Mouse (Mus musculus) cerebellum, adult 9-10 months (tissue): ENCODE measurements around the gene A430033K04Rik.

Experiments used
- DNase-seq: peaks from one replicate; pipeline ENCODE4 v3.0.0; 2022

The A430033K04Rik gene

DNA sequence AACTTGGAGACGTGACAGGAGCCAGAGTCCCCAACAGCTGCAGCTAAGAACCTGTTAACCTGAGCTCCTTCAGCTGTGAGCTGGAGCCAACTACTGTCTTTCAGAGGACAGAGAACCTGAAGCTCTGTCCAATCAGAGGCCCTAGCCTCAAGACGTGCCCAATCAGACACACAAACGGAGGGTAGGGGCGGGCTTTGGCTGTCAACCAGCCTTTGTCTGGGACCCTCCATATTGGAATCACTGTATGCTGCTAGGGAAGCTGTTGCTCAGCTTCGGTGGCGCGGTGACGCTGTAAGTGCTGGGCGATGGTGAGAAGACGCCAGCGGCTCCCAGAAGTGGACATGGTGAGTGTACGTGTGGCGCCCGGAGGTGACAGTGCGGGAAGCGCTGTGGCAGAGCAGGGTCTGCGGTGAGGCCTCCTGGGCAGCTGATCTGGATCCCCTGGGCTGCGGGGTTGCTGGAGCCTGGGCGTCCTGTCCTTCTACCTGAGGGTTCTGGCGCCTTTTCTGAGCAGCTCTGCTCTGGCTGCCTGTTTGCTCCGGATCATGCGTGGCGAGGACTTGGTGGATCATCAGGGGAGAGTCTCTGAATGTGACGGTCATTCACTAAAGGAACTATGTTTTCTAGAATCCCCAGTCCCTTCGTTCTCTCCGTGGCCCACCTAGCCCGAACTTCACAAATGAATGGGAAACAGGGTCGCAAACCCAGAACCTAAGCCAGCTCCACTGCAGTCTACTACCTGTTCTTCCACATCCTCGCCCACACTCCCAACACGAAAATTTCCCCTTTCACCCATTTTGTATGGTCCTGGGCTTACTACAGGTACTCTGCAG, at the start of gene A430033K04Rik:
Gene A430033K04Rik, plus strand, starts transcription at position 215 of the 833 bp plus-strand sequence.
- DNase-seq, result peak; percentile 97

DNA sequence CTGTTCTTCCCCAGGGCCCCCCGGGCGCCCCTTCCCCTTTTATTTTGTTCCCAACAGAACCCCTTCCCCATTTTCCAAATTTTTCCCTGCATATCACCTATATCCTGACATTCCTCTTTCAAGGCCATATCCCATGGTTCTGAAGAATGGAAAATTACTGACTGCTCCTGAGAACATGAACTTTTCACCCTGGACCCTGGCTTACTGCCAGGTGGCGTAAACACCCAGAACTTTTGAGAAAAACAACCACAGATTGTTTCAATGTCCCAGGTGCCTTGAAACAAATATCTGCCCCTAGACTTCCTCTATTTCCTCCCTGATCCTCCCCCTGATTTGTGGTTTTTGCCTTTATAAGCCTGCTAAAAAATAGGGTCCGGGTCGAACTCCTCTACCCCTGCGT, 35.3 kb upstream of the A430033K04Rik start:
- DNase-seq, result no peak

DNA sequence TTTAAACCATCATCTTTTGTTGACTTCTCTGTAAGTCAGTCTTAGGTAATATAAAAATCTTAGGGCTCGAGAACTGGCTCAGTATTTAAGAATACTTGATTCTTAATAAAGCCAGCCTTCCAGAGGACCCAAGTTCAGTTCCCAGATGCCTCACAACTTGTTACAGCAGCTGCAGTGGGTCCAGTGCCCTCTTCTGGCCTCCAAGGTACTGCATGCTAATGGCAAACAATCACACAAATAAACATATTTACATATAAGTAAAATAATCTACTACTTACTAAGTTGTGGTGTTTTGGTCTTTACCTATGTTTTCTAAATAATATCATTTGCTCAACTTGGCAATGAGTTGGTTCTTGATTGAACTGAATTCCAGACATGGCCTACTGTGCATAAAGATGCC, 4.3 kb upstream of the A430033K04Rik start:
- DNase-seq, result peak; percentile 37

DNA sequence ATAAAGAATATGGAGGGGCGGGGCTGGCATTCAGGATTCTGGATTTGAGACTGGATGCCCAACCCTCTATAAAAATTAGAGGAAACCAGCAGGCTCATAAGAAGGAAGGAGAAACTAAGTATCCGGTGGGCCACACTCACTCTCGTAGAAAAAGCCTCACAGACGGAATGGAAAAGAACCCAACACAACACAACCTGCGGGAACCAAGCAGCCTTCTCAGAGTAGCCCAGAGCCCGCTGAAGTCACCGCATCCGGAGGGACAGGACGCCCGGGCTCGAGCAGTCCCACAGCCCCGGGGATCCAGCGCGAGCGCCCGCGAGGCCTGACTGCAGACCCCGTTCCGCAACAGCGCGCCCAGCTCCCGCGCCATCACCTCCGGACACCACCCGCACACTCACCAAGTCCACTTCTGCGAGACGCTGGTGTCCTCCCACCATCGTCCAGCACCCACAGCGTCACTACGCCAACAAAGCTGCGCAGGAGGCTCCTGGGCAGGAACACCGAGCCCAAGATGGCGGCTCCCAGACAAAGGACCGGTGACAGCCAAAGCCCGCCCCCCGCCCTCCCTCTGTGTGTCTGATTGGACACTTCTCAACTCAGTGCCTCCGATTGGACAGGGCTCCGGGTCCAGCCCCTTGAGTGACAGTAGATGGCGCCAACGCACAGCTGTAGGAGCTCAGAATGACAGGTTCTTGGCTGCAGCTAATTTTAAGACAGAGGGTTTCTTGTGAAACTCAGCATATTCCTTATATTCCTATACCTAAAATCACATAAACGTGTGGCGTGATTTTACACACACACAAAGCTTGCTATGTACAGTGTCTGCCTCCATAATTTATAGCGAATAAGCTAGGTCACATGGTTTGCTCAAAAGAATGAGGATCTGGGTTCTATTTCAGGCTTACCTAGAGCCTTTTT, 3.2 kb upstream of the A430033K04Rik start, which contains the start of gene Zfp68:
Gene Zfp68, minus strand, starts transcription at position 551 of the 918 bp plus-strand sequence.
- DNase-seq, result peak; percentile 97

DNA sequence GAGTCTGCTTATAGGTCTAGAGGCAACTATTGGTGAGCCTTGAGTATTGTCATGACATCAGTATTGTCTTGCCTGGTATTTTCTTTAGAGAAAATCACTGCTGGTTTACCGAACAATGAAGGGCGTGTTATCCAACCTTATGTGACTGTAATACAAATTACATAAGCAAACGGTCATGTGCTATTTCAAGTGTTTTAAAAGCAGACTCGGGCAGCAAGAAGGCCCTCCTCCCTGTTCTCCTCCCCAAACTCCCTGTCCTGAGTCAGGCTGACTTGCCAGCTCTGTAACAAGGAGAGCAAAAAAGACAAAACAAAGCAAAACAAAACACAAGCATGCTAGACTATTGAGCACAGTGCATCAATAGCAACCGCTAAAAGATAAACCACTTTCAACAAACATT, 1.8 kb upstream of the A430033K04Rik start:
- no peak for DNase-seq

DNA sequence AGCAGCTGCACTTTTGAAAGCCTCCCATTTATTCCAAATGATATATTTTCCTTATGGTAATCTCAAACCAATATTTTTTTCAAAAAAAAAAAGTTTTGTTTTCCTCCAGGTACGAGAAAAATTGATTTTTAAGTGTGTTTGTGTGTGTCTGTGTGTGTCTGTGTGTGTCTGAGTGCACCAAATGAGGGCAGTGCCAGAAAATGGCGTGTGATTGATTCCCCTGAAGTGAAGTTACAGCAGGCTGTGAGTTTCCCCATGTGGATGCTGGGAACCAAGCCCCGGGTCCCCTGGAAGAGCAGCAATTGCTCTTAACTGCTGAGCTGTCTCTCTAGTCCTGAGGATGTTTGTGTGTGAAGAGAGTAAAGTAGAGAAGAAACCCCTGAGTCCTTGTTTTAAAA, 818 bp downstream of the A430033K04Rik start:
- no peak for DNase-seq

DNA sequence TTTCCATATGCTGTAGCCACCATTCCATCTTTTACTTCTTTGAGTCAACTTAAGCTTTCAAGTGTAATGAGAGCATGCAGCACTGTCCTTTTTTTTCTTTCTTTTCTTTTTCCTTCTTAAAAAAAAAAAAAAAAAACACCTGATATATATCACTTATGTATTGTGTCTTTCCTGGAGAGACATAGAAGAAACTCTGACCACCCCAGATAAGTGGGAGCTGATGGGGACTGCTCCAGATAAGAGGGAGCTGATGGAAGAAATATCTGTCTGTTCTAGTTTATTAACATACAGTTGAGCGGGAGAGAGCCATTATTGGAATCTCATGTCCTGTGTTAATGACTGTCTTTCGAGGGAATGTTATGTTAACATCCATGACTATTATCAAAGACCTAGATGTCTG, 13.8 kb downstream of the A430033K04Rik start:
- no peak for DNase-seq

DNA sequence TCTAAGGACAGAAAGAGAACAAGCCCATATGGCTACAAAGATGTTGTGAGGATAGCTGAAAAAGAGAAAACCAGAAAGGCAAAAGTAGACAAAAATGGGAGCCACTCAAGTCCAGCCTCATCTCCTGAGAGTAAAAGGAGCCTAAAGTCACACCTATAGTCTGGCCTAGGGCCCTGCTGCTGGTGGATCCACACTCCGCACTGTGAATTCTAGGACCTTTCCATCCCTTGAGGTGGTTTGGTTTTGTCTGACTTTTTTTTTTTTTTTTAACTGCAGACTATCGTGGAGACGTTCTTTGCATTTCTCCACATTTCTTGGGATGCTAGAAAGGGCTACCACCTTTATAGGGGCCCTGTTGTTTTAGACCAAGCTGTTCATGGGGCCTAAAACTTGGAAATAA, 18.4 kb downstream of the A430033K04Rik start:
- no peak for DNase-seq

DNA sequence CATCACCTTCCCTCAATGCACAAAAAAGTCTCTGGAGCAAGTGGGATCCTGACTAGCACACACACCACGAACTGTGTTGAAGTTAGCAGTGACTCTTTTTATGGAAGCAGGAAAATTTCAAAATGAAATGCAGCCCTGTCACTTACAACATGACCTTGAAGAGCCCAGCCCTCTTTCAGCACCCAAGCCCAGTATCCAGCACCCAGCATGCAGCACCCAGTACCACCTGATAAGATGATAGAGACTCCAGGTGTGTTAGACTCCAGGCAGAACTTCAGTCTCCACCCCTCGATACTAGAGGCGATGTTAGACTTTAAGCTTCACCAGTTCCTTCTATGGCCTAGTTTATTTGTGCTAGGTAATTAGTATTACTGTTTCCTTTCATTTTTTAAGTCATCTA, 19.1 kb downstream of the A430033K04Rik start:
- DNase-seq, result no peak

DNA sequence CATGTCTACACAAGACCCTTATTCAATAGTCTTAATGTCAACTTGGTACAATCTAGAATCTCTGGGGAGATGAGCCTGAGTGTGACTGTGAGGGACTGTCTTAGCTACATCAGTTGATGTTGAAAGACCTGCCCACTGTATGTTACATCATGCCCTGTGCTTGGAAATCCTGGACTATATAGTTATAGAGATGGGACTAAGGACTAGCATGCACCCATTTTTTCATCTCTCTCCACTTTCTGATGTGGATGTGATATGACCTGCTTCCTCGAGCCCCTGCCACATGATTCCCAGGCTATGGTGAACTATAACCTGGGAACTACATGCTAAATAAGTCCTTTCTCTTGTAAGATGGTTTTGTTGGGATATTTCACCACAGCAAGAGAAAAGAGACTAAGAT, 30.3 kb downstream of the A430033K04Rik start:
- no peak for DNase-seq

DNA sequence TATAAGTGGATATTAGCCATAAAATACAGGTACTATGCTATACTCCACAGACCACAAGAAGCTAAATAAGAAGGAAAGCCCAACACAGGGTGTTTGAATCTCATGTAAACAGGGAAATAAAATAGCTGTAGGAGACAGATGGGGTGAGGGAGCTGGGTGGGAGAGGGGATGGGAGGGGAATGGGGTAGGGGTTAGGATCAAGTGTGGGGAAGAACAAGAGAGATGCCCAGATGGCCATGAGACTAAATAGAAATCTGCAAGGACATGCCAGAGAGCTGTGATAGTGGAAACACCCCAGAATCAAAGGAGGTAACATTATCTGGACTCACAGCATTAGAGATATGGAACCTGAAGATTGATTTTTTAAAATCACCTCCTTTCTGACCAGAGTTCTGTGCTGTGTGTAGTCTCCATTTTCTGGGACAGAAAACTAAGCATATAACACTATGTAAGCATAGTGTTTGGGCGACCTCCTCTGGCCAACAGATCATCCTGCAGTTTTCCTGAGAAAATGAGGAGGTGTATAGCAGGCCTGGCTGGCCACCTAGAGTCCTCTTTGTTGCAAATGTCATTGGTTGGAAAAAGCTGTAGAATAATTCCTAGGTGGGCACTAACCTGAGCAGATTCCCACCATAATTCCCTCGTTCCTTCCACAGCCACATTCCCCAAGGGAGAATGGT, 34.0 kb downstream of the A430033K04Rik start:
- peak; percentile 45 for DNase-seq

DNA sequence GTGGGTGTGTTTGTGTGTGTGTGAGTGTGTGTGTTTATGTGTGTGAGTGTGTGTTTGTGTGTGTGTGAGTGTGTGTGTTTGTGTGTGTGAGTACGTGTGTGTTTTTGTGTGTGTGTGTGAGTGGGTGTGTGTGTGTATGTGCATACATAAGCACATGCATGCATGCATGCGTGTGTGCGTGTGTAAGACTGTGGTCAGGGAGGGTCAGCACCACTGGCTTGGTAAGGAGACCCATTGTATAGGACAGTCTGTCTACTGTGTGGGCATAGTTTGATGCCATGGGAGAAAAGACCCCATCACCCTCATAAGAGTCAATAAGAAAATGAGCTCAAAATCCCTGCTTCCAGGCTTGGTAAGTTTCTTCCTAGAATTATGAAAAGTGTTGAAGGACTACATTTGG, 34.7 kb downstream of the A430033K04Rik start:
- no peak for DNase-seq

DNA sequence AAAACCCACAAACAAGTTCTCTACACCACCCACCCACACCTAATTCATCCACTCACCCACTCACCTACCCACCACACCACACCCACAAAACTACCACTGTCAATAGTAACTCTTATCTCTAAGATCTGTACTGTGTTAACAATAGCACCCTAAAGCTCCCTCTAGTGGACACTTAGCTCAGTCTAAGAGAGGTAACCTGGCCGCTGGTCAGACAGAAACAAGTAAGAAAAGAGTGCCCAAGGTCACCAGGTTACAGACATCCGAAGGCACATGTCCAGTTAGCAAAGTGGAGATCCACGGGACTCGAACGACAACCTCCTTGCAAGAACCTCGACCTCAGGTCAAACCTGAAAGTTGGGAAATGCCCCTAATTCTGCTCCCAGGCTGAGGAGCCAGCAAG, 35.2 kb downstream of the A430033K04Rik start:
- peak; percentile 61 for DNase-seq

DNA sequence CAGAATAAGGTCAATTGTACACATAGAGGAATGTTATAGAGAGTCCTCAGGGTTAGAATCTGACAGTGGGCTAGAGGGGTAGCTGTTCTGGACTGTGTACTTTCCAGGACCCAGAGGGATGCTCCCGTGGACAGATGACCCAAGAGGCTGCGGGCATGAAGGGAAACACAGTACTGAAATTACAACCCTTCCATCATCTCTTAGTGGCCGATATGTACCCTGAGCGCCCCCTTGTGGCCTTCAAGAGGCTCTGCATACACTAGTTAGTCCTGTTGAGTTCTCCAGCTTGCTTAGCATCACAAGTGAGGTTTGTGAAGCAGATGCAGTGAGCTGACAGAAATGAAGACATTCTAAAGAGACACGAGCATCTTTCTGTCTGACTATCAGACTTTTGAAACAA, 36.3 kb downstream of the A430033K04Rik start:
- peak; percentile 36 for DNase-seq

DNA sequence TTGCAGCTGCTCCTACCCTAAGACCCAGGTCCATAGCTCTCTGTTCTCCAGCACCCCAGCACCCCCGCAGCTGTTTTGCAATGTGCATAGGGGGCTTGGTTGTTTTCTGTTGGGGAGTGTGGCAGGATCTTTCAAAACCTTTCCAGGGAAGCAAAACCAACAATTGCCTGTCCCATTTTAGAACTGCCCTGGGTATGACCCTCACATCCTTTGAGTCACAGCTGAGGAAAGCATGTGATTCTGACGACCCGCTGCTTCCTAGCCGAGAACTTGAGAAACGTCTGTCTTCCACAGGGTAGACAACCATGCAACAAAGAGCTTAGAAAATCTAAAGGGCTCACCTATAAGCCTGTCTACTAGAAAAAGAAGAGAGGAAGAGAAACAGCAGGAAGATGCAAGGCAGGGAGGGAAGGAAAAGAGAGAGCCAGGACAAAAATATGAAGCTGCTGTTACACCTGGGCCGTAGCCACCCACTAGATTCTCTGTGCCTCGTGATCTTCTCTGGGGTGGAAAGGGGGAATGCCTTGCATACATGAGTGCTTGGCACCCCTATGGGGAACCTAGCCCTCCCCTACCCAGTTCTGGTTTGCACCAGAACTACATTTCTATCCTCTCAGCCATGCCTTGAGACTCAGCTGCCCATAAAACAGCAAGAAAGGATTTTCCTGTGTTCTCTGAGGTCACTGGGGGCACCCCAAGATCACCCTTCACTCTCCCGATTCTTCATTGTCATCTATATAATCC, 60.5 kb downstream of the A430033K04Rik start:
- no peak for DNase-seq

DNA sequence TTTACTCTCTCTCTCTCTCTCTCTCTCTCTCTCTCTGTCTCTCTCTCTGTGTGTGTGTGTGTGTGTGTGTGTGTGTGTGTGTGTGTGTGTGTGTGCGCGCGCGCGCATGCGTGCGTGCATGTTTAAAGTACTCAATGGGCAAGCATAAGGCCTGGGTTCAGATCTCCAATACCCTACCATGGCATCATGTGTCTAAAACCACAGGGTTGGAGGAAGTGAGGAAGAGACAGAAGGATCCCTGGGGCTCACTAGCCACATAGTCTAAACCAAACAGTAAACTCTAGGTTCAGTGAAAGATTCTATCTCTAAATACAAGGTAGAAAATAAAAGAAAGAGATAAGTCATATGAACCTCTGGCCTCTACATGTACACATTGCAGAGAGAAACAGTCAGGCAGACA, 61.2 kb downstream of the A430033K04Rik start:
- DNase-seq, result no peak

DNA sequence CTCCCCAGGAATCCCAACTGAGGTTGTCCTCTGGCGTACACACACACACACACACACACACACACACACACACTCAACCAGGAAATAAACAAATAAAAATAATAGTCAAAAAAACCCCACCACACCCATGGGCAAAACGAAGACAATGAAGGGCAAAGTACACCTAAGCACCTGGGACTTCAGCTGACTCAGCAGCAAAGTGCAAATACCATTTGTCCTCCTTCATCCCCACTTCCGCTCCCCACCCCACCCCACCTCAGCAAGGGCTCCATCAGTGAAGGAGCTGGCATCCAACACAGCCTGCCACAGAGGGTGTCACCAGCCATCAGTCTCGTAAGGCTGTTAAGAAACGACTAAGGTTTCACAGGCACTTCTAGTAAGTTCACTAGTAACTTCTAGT, 64.8 kb downstream of the A430033K04Rik start:
- no peak for DNase-seq

DNA sequence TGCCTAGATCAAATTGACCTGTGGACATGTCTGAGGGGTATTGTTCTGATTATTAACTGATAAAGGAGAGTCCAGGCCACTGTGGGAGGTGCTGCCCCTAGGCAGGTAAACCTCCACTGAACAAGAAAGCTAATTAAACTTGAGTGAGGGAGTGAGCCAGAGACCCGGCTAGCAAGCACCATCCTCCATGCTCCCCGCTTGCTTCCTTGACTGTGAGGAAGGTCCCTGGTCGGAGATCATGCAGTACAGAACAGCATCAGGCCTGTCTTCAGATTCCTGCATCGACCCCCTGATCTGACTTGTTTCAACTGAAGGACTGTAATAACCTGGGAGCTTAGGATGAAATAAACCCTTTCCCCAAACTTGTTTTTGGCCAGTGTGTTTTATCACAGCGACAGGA, 66.6 kb downstream of the A430033K04Rik start:
- no peak for DNase-seq

DNA sequence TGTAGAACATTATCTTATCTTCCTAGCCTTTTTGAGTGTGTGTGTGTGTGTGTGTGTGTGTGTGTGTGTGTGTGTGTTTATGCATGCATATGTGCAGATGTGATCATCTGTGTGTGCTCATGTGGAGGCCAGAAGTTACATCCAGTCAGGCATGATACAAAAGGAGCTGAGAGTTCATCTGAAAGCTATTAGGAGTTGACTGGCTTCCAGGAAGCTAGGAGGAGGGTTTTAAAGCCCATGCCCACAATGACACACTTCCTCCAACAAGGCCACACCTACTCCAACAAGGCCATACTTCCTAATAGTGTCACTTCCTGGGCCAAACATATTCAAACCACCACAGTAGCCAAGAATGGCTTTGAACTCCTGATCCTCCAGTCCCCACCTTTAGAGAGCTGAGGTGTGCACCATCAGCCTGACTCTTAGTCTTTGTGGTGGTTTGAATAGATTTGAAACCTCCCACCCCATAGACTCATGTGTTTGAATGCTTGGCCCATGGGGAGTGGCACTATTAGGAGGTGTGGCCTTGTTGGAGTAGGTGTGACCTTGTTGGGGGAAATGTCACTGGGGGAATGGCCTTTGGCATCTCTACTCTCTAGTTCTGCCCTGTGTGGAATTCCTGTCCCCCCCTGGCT, 70.4 kb downstream of the A430033K04Rik start:
- DNase-seq, result no peak

DNA sequence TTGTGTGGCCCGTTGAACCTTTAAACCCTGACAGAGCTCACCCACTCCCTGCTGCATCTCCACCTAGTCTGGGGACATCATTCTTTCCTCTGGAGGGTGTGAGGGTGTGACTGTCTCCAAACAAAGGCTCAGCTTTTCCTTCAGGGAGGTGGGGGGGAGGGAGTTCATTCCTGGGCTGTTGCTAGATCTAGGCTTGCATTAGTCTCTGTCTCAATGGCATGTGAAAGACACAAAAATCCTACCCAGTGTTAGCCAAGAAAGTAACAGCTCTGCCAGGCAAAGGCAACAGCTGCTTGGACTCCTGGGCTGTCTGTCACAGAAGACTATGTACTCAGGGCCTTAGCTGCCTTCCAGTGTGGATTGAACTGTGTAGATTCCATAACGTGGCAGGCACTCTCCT, 71.4 kb downstream of the A430033K04Rik start:
- no peak for DNase-seq

DNA sequence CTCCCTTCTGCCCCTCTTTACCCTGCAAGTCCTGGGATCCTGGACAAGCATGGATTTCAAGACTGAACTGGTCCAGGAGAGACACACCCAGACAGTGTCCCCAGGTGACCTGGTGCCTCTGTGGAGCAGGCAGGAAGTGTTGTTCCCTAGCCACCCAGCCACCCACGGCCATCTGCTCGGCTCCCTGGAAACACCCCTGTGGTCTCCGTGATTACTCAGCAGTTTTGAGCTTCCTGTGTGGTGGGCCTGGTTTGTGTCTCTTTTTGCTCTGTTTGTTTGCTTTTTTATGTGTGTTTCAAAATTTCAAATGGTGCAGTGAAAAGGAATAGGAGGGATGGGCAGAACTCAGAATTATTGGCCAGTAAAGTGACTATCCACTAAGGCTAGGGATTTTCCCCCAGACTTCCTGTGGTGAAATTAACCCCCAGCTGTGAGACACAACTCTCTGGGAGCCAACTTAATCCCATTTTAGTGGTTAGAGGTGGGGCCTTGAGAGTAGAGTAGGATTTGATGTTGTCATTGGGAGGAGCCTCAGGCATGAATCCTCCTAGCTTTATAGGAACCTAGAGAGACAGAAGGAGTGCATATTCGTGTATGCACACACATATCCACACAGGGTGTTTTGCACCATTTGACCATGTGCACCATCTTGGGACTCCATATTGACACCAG, 72.0 kb downstream of the A430033K04Rik start:
- no peak for DNase-seq
